In the genomic region with DNA sequence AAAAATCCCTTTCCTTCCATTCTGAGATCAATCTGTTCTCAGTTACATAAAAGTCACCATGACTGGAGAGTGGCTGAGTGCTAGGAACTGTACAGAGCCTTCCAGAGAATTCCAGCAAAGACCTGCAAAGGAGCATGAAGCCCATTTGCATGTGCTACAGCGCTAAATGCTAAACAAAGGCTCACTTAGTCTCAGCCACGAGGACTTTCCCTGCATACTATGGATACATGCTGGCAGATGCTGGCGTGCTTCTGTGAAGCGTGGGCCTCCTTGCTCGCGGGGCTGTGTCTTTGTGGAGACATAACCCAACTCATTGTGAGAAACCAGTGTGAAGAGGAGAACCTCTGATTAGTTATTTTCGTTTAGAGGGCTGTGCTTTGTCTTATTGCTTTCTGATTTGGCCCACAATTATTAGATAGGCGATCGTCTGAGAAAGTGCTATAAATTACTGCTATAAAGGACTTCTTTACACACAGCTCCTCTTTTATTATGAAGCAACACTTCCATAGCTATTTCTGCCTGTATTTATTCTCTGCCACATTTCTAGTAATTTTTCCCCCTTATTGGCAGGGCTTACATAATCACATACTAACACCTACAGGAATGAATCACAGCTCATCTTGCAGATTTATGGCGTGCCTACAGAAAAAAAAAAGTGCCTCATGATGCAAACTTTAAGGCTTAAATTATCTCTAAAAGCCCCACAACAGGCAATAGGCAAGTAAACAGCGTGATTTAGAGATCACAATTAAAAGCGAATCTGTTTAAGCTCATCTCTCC, we compare ENCODE assay signal across 15 mouse cellular contexts. TPM values are rescaled to one million over a fixed set of nuclear protein-coding genes. Genes with fewer than 3 reads are reported as not detected.
A peak's percentile ranks its signal among the peaks of the same experiment; 100 is the strongest.
DNase-seq lines count a peak whose midpoint lies in the region; ATAC-seq lines count a peak whose summit lies in the region.
"Had no signal": no experiment of that assay in that cellular context is flagged by ENCODE, and none has a peak within 500 bp of the region (broad histone marks: within the 10 kb centered on the region; RNA-seq: fewer than 3 reads in every experiment).

No protein-coding gene starts in this region.

- no peaks in the 10 kb centered on the region for H3K27me3 ChIP-seq in forebrain, embryonic 15.5 days
- H3K27me3 ChIP-seq in forebrain, embryonic 12.5 days: no peaks in the 10 kb centered on the region
- no peaks in the 10 kb centered on the region for H3K27me3 ChIP-seq in forebrain, embryonic 16.5 days (replicated peaks; ENCODE audit: control insufficient read depth, insufficient read depth, low read length)
- no peaks in the 10 kb centered on the region for H3K27me3 ChIP-seq in neural tube, embryonic 15.5 days (replicated peaks)
- H3K27me3 ChIP-seq: hindbrain, embryonic 13.5 days; kidney, embryonic 15.5 days had no signal

- H3K4me3 ChIP-seq in forebrain, embryonic 15.5 days: no peak overlapping the region
- no peak overlapping the region for H3K4me3 ChIP-seq in forebrain, embryonic 12.5 days (replicated peaks)
- H3K4me3 ChIP-seq in forebrain, embryonic 16.5 days (replicated peaks; ENCODE audit: low read length): no peak overlapping the region
- H3K4me3 ChIP-seq in neural tube, embryonic 15.5 days (replicated peaks): no peak overlapping the region
- H3K4me3 ChIP-seq: heart, embryonic 10.5 days; hindbrain, embryonic 13.5 days; kidney, embryonic 15.5 days had no signal

- no peak overlapping the region for H3K9ac ChIP-seq in forebrain, embryonic 15.5 days (replicated peaks)
- H3K9ac ChIP-seq in forebrain, embryonic 12.5 days: no peak overlapping the region
- H3K9ac ChIP-seq in forebrain, embryonic 16.5 days (replicated peaks; ENCODE audit: low read depth, low read length): no peak overlapping the region
- no peak overlapping the region for H3K9ac ChIP-seq in neural tube, embryonic 15.5 days (replicated peaks)
- H3K9ac ChIP-seq: hindbrain, embryonic 13.5 days; kidney, embryonic 15.5 days had no signal

- DNase-seq in layer of hippocampus, adult 9-11 months: peak; percentile 69
- DNase-seq in adrenal gland, adult 8-10 months: no peak
- DNase-seq in thymus, postnatal 10 days (ENCODE audit: low spot score in 2 of 2): no peak
- DNase-seq: cerebellum, postnatal 25 days; spleen, adult 18-20 months; thymus, adult 18-20 months had no signal

- H3K9me3 ChIP-seq in forebrain, embryonic 15.5 days: no peaks in the 10 kb centered on the region
- H3K9me3 ChIP-seq in forebrain, embryonic 12.5 days: no peaks in the 10 kb centered on the region
- H3K9me3 ChIP-seq in forebrain, embryonic 16.5 days (ENCODE audit: control insufficient read depth, low read length): no peaks in the 10 kb centered on the region
- H3K9me3 ChIP-seq in neural tube, embryonic 15.5 days (replicated peaks): no peaks in the 10 kb centered on the region
- H3K9me3 ChIP-seq: G1E; heart, embryonic 10.5 days; hindbrain, embryonic 13.5 days; kidney, embryonic 15.5 days had no signal

- peak overlapping the region; percentile 44 for H3K27ac ChIP-seq in forebrain, embryonic 15.5 days (replicated peaks)
- no peak overlapping the region for H3K27ac ChIP-seq in forebrain, embryonic 12.5 days
- peak overlapping the region; percentile 41 for H3K27ac ChIP-seq in forebrain, embryonic 16.5 days (ENCODE audit: low read length)
- no peak overlapping the region for H3K27ac ChIP-seq in neural tube, embryonic 15.5 days (replicated peaks)
- H3K27ac ChIP-seq: heart, embryonic 10.5 days; hindbrain, embryonic 13.5 days; kidney, embryonic 15.5 days had no signal

- no peak overlapping the region for H3K4me2 ChIP-seq in forebrain, embryonic 15.5 days (replicated peaks)
- H3K4me2 ChIP-seq in forebrain, embryonic 12.5 days: no peak overlapping the region
- no peak overlapping the region for H3K4me2 ChIP-seq in forebrain, embryonic 16.5 days (ENCODE audit: low read length)
- no peak overlapping the region for H3K4me2 ChIP-seq in neural tube, embryonic 15.5 days
- H3K4me2 ChIP-seq: hindbrain, embryonic 13.5 days; kidney, embryonic 15.5 days had no signal

- no peaks in the 10 kb centered on the region for H3K36me3 ChIP-seq in forebrain, embryonic 15.5 days
- no peaks in the 10 kb centered on the region for H3K36me3 ChIP-seq in forebrain, embryonic 12.5 days (replicated peaks)
- no peaks in the 10 kb centered on the region for H3K36me3 ChIP-seq in forebrain, embryonic 16.5 days (ENCODE audit: control insufficient read depth, insufficient read depth)
- H3K36me3 ChIP-seq in neural tube, embryonic 15.5 days: no peaks in the 10 kb centered on the region
- H3K36me3 ChIP-seq: G1E; heart, embryonic 10.5 days; hindbrain, embryonic 13.5 days; kidney, embryonic 15.5 days had no signal

- H3K4me1 ChIP-seq in forebrain, embryonic 15.5 days: 0 out of 2 replicates have a peak, but pooled peaks cover 5% of the 10 kb centered on the region
- H3K4me1 ChIP-seq in forebrain, embryonic 12.5 days: no peaks in the 10 kb centered on the region
- peaks cover 4% of the 10 kb centered on the region for H3K4me1 ChIP-seq in forebrain, embryonic 16.5 days (replicated peaks; ENCODE audit: control insufficient read depth, insufficient read depth, low read length)
- H3K4me1 ChIP-seq in neural tube, embryonic 15.5 days: no peaks in the 10 kb centered on the region
- H3K4me1 ChIP-seq: heart, embryonic 10.5 days; hindbrain, embryonic 13.5 days had no signal

- peak; percentile 78 for ATAC-seq in forebrain, embryonic 15.5 days (replicated peaks)
- ATAC-seq in forebrain, embryonic 12.5 days (ENCODE audit: low FRiP score): no peak
- ATAC-seq in forebrain, embryonic 16.5 days: peak; percentile 77
- ATAC-seq in neural tube, embryonic 15.5 days (ENCODE audit: low FRiP score): peak; percentile 70
- no peak for ATAC-seq in megakaryocyte progenitor cell, adult 5-6 weeks (replicated peaks; ENCODE audit: poor library complexity)

- 41% methylated on average over 12 of the region's 12 CpGs for WGBS in forebrain, embryonic 15.5 days
- WGBS in forebrain, embryonic 12.5 days: 65% methylated on average over 12 of the region's 12 CpGs
- 39% methylated on average over 12 of the region's 12 CpGs for WGBS in forebrain, embryonic 16.5 days
- WGBS in neural tube, embryonic 15.5 days: 44% methylated on average over 12 of the region's 12 CpGs

RNA-seq across cellular contexts. Expression of a gene that starts 58.9 kb away (rescaled TPM):
- 225 and 240 TPM in 2 replicates for polyA plus RNA-seq in forebrain, embryonic 15.5 days (2015; fragmentation: Nextera tagmentation; extraction: Ambion mirVana)
- polyA plus RNA-seq in forebrain, embryonic 12.5 days (2016; fragmentation: Nextera tagmentation; extraction: Ambion mirVana): 172 and 179 TPM in 2 replicates
- 268 and 272 TPM in 2 replicates for polyA plus RNA-seq in forebrain, embryonic 16.5 days (2015; fragmentation: Nextera tagmentation; extraction: Ambion mirVana)
- polyA plus RNA-seq in neural tube, embryonic 15.5 days (2015; fragmentation: Nextera tagmentation; extraction: Ambion mirVana): 187 and 195 TPM in 2 replicates
- 160 and 173 TPM in 2 replicates for total RNA-seq in megakaryocyte progenitor cell, adult 5-6 weeks (2015)
- total RNA-seq in megakaryocyte progenitor cell, adult 5-6 weeks (2017): 122 and 127 TPM in 2 replicates
- 100 to 1,000 TPM; 115 to 147 (median 119) TPM for total RNA-seq in adrenal gland, adult 8-10 months (2022)

Comparison
In these comparisons a context has a peak if more than half of its experiments do, and no peak if none do; other contexts are left out.
1. ATAC-seq: peak in forebrain, embryonic 15.5 days (single experiment), forebrain, embryonic 16.5 days (single experiment) and neural tube, embryonic 15.5 days (single experiment); none in forebrain, embryonic 12.5 days (single experiment) and megakaryocyte progenitor cell, adult 5-6 weeks (single experiment).
2. H3K27ac ChIP-seq: peak in forebrain, embryonic 15.5 days (single experiment) and forebrain, embryonic 16.5 days (single experiment); none in forebrain, embryonic 12.5 days (single experiment) and neural tube, embryonic 15.5 days (single experiment).